Mouse (Mus musculus) heart, embryonic 14.5 days (tissue): ENCODE results near the gene Ryr2. TPM values are rescaled to one million over a fixed set of nuclear protein-coding genes. Genes with fewer than 3 reads are reported as not detected.

Source experiments
- ATAC-seq: fragments of 200-750 bp; cut with Nextera tagmentation; 2 replicates; pipeline ENCODE4 v1.8.0; 2017; ENCODE audit warnings: low read depth, moderate TSS enrichment; ENCODE audit not compliant: insufficient number of reproducible peaks, insufficient read depth, low FRiP score
- H3K27ac ChIP-seq, 2 experiments: fragments of 200-500 bp in 1 of 2; fragments of 300-500 bp in 1 of 2; sonication (generic) in 1 of 2; replicated peaks in 1 of 2; 2 replicates each; pipeline ENCODE4 v1.5.1; 2012 to 2014; ENCODE audit warnings: low read depth in 2 of 2, low read length in 2 of 2, control low read depth in 1 of 2, mild to moderate bottlenecking in 1 of 2, mixed read lengths in 1 of 2; ENCODE audit not compliant: control insufficient read depth in 1 of 2, insufficient read depth in 1 of 2
- H3K27me3 ChIP-seq: fragments of 300-500 bp; sonication (generic); 2 replicates; pipeline ENCODE4 v1.6.1; 2014; ENCODE audit warnings: mild to moderate bottlenecking, low read length, control low read depth; ENCODE audit not compliant: control insufficient read depth, insufficient read depth
- H3K36me3 ChIP-seq: fragments of 300-500 bp; sonication (generic); 2 replicates; pipeline ENCODE4 v1.6.1; 2014; ENCODE audit warnings: mild to moderate bottlenecking, control low read depth, low read length, mixed read lengths; ENCODE audit not compliant: control insufficient read depth, insufficient read depth
- H3K4me1 ChIP-seq, 2 experiments: fragments of 200-500 bp in 1 of 2; fragments of 300-500 bp in 1 of 2; sonication (generic) in 1 of 2; 2 replicates each; pipeline ENCODE4 v1.6.1; 2012 to 2014; ENCODE audit warnings: low read length in 2 of 2, control low read depth in 1 of 2, mixed read lengths in 1 of 2; ENCODE audit not compliant: control insufficient read depth in 2 of 2, insufficient read depth in 2 of 2
- H3K4me2 ChIP-seq: fragments of 300-500 bp; sonication (generic); 2 replicates; pipeline ENCODE4 v1.6.1; 2014; ENCODE audit warnings: mild to moderate bottlenecking, low read length
- H3K4me3 ChIP-seq, 2 experiments: fragments of 200-500 bp in 1 of 2; fragments of 300-500 bp in 1 of 2; sonication (generic) in 1 of 2; 2 replicates each; pipeline ENCODE4 v1.5.1; 2012 to 2014; ENCODE audit warnings: low read length in 2 of 2, mild to moderate bottlenecking in 2 of 2, control low read depth in 1 of 2, low read depth in 1 of 2, moderate library complexity in 1 of 2; ENCODE audit not compliant: control insufficient read depth in 1 of 2, insufficient read depth in 1 of 2
- H3K9ac ChIP-seq: fragments of 300-500 bp; sonication (generic); 2 replicates; pipeline ENCODE4 v1.6.1; 2014; ENCODE audit warnings: mild to moderate bottlenecking, low read length
- H3K9me3 ChIP-seq: fragments of 300-500 bp; sonication (generic); 2 replicates; pipeline ENCODE4 v1.6.1; 2016; ENCODE audit warnings: low read length, control low read depth; ENCODE audit not compliant: control insufficient read depth
- WGBS: fragments of 180-500 bp; shearing (Covaris S2); extraction: QIAGEN DNeasy Blood & Tissue Kit; methylation state at CpG from one replicate; pipeline ENCODE4 v1.1.7; 2014; 5-methylcytosine and 5-hydroxymethylcytosine counted together
- polyA plus RNA-seq: library from polyadenylated mRNA; unstranded; fragments of >200 nt; fragmentation: Nextera tagmentation; extraction: Ambion mirVana; gene quantifications from 2 replicates; pipeline ENCODE4 v1.2.1, GENCODE M21; 2014

Gene Ryr2
- polyA plus RNA-seq, 1 experiment from 2014 or later = 69.1 TPM

- Histone ChIP-seq H3K4me2 (no peak overlapping the region), H3K4me3 (no peak overlapping the region), H3K36me3 (peaks cover 30% of the 10 kb centered on the region), H3K9ac (no peak overlapping the region), H3K27ac (no peak overlapping the region), H3K4me1 (peaks cover 2 to 6% of the 10 kb centered on the region in 2 experiments; a peak in 3 of 4 replicates), H3K27me3 (no peaks in the 10 kb centered on the region), H3K9me3 (no peaks in the 10 kb centered on the region)
- 92% methylated on average over 2 of the region's 2 CpGs for WGBS
- ATAC-seq = no peak
Measured at GRCm38 (mm10) chr13:11766899-11767298, 339.8 kb downstream of the Ryr2 start.

GRCm38 (mm10) chr13:11763925-11764324, 342.8 kb downstream of the Ryr2 start:
- Histone ChIP-seq H3K4me1 (no peaks in the 10 kb centered on the region; a peak in 1 of 4 replicates), H3K27me3 (no peaks in the 10 kb centered on the region), H3K36me3 (peaks cover 29% of the 10 kb centered on the region), H3K4me2 (no peak overlapping the region), H3K9me3 (no peaks in the 10 kb centered on the region), H3K9ac (no peak overlapping the region), H3K27ac (no peak overlapping the region), H3K4me3 (no peak overlapping the region)
- 81% methylated on average over 4 of the region's 4 CpGs for WGBS
- no peak for ATAC-seq

GRCm38 (mm10) chr13:11763104-11763503, 343.6 kb downstream of the Ryr2 start:
- H3K4me3 ChIP-seq = no peak overlapping the region
- no peaks in the 10 kb centered on the region for H3K27me3 ChIP-seq
- H3K9me3 ChIP-seq = no peaks in the 10 kb centered on the region
- H3K27ac ChIP-seq = no peak overlapping the region
- no peak overlapping the region for H3K4me2 ChIP-seq
- ATAC-seq = no peak
- no peak overlapping the region for H3K9ac ChIP-seq
- no peaks in the 10 kb centered on the region; a peak in 1 of 4 replicates for H3K4me1 ChIP-seq
- WGBS = 82% methylated on average over 3 of the region's 3 CpGs
- peaks cover 33% of the 10 kb centered on the region for H3K36me3 ChIP-seq

GRCm38 (mm10) chr13:11757894-11758293, 348.9 kb downstream of the Ryr2 start:
- peaks cover 43% of the 10 kb centered on the region for H3K36me3 ChIP-seq
- 58% methylated on average over 7 of the region's 7 CpGs for WGBS
- ATAC-seq = no peak
- H3K4me3 ChIP-seq = no peak overlapping the region
- no peak overlapping the region for H3K4me2 ChIP-seq
- no peak overlapping the region for H3K9ac ChIP-seq
- H3K27ac ChIP-seq = no peak overlapping the region
- H3K27me3 ChIP-seq = no peaks in the 10 kb centered on the region
- H3K9me3 ChIP-seq = no peaks in the 10 kb centered on the region
- H3K4me1 ChIP-seq = peaks cover 4 to 11% of the 10 kb centered on the region in 2 experiments

- ATAC-seq = no peak
- WGBS = 85% methylated on average over 9 of the region's 9 CpGs
Measured at GRCm38 (mm10) chr13:11745479-11745878, 361.3 kb downstream of the Ryr2 start.

GRCm38 (mm10) chr13:11738211-11738610, 368.5 kb downstream of the Ryr2 start:
- H3K9me3 ChIP-seq = no peaks in the 10 kb centered on the region
- peaks cover 88% of the 10 kb centered on the region for H3K36me3 ChIP-seq
- H3K27ac ChIP-seq = no peak overlapping the region
- no peaks in the 10 kb centered on the region for H3K27me3 ChIP-seq
- WGBS = 61% methylated on average over 12 of the region's 12 CpGs
- H3K4me3 ChIP-seq = no peak overlapping the region
- no peak overlapping the region for H3K4me2 ChIP-seq
- no peak for ATAC-seq
- H3K4me1 ChIP-seq = no peaks in the 10 kb centered on the region
- H3K9ac ChIP-seq = no peak overlapping the region

More at GRCm38 (mm10) chr13:11745479-11745878, 361.3 kb downstream of the Ryr2 start:
- Histone ChIP-seq H3K9ac (no peak overlapping the region), H3K9me3 (no peaks in the 10 kb centered on the region), H3K36me3 (peaks cover 90% of the 10 kb centered on the region), H3K4me1 (no peaks in the 10 kb centered on the region), H3K4me2 (no peak overlapping the region), H3K4me3 (no peak overlapping the region), H3K27ac (no peak overlapping the region), H3K27me3 (no peaks in the 10 kb centered on the region)

- Histone ChIP-seq H3K9ac (no peak overlapping the region), H3K36me3 (peaks cover 93% of the 10 kb centered on the region), H3K9me3 (no peaks in the 10 kb centered on the region), H3K4me3 (no peak overlapping the region), H3K4me1 (no peaks in the 10 kb centered on the region), H3K4me2 (no peak overlapping the region), H3K27me3 (no peaks in the 10 kb centered on the region), H3K27ac (no peak overlapping the region)
- ATAC-seq = no peak
- 91% methylated on average over 4 of the region's 4 CpGs for WGBS
Measured at GRCm38 (mm10) chr13:11716216-11716615, 390.5 kb downstream of the Ryr2 start.

- no peak for ATAC-seq
- Histone ChIP-seq H3K4me1 (no peaks in the 10 kb centered on the region), H3K4me2 (no peak overlapping the region), H3K27me3 (no peaks in the 10 kb centered on the region), H3K27ac (no peak overlapping the region), H3K9ac (no peak overlapping the region), H3K36me3 (peaks cover 97% of the 10 kb centered on the region), H3K9me3 (no peaks in the 10 kb centered on the region), H3K4me3 (no peak overlapping the region)
- 70% methylated on average over 7 of the region's 7 CpGs for WGBS
Measured at GRCm38 (mm10) chr13:11709708-11710471, 396.9 kb downstream of the Ryr2 start.
